Mouse (Mus musculus) embryonic facial prominence, embryonic 12.5 days (tissue): Measurements from ENCODE around the gene Ccl21b. TPM values are rescaled to one million over a fixed set of nuclear protein-coding genes. Genes with fewer than 3 reads are reported as not detected.
"Not testable (repeated sequence)": the region's sequence is repeated elsewhere in the genome, so short reads cannot be mapped to it uniquely, and the experiment has no call there.

Experiments used
- ATAC-seq: fragments of 200-750 bp; cut with Nextera tagmentation; 2 replicates; pipeline ENCODE4 v1.8.0; 2017; ENCODE audit not compliant: insufficient number of reproducible peaks, insufficient read depth, low FRiP score, low TSS enrichment
- H3K27ac ChIP-seq: fragments of 300-500 bp; sonication (generic); 2 replicates; pipeline ENCODE4 v1.5.1; 2016; ENCODE audit warnings: mild to moderate bottlenecking
- H3K27me3 ChIP-seq: fragments of 300-500 bp; sonication (generic); 2 replicates; pipeline ENCODE4 v1.6.1; 2016; ENCODE audit warnings: mild to moderate bottlenecking, moderate library complexity
- H3K36me3 ChIP-seq: fragments of 300-500 bp; sonication (generic); 2 replicates; pipeline ENCODE4 v1.6.1; 2016; ENCODE audit warnings: mild to moderate bottlenecking
- H3K4me1 ChIP-seq: fragments of 300-500 bp; sonication (generic); 2 replicates; pipeline ENCODE4 v1.6.1; 2016
- H3K4me2 ChIP-seq: fragments of 300-500 bp; sonication (generic); replicated peaks from 2 replicates; pipeline ENCODE4 v1.6.1; 2016; ENCODE audit warnings: mild to moderate bottlenecking, moderate library complexity
- H3K4me3 ChIP-seq: fragments of 300-500 bp; sonication (generic); 2 replicates; pipeline ENCODE4 v1.5.1; 2016; ENCODE audit warnings: mild to moderate bottlenecking
- H3K9ac ChIP-seq: fragments of 300-500 bp; sonication (generic); 2 replicates; pipeline ENCODE4 v1.6.1; 2016; ENCODE audit warnings: mild to moderate bottlenecking, moderate library complexity
- H3K9me3 ChIP-seq: fragments of 300-500 bp; sonication (generic); 2 replicates; pipeline ENCODE4 v1.6.1; 2016; ENCODE audit warnings: mild to moderate bottlenecking, moderate library complexity
- WGBS: fragments of 180-500 bp; shearing (Covaris S2); methylation state at CpG from one replicate; pipeline ENCODE4 v1.1.7; 2016; 5-methylcytosine and 5-hydroxymethylcytosine counted together
- polyA plus RNA-seq: library from polyadenylated mRNA; unstranded; fragments of >200 nt; fragmentation: Nextera tagmentation; extraction: Ambion mirVana; gene quantifications from 2 replicates; pipeline ENCODE4 v1.2.1, GENCODE M21; 2016

Gene Ccl21b
- polyA plus RNA-seq = not detected in 2 replicates

- not testable (repeated sequence) for H3K4me2 ChIP-seq, H3K9me3 ChIP-seq, H3K4me3 ChIP-seq, H3K27me3 ChIP-seq, H3K9ac ChIP-seq, H3K36me3 ChIP-seq, H3K27ac ChIP-seq, H3K4me1 ChIP-seq, ATAC-seq
- no CpG with 5 or more reads among the region's 5 CpGs for WGBS
These were observed at the start of gene Ccl21b for GRCm38 (mm10) chr4:42255467-42255866. Ccl21b (plus strand) TSS chr4:42255767.

GRCm38 (mm10) chr4:42240339-42240738 is 15.2 kb upstream of the Ccl21b start, which contains the start of gene Gm10600:
Gm10600 (plus strand) TSS chr4:42240639.
- not testable (repeated sequence) for H3K4me1 ChIP-seq, H3K27me3 ChIP-seq, H3K4me3 ChIP-seq, ATAC-seq, H3K9me3 ChIP-seq, H3K9ac ChIP-seq, H3K27ac ChIP-seq, H3K4me2 ChIP-seq, H3K36me3 ChIP-seq
- no CpG with 5 or more reads among the region's 4 CpGs for WGBS

- not testable (repeated sequence) for H3K36me3 ChIP-seq, H3K4me1 ChIP-seq, H3K9ac ChIP-seq, H3K4me2 ChIP-seq, H3K4me3 ChIP-seq, H3K9me3 ChIP-seq, H3K27ac ChIP-seq, ATAC-seq, H3K27me3 ChIP-seq
- no CpG with 5 or more reads among the region's 18 CpGs for WGBS
These were observed 38.4 kb downstream of the Ccl21b start, which contains the start of gene Gm21953 for GRCm38 (mm10) chr4:42293967-42294366. Gm21953 (plus strand) TSS chr4:42294267.

Other genes starting within 250 kb of the Ccl21b start
- gene Gm21093, start 221.0 kb upstream of the Ccl21b start, polyA plus RNA-seq = 0.24 TPM in 1 of 2 replicates, not detected in the other
- gene Gm3893, start 164.6 kb upstream of the Ccl21b start, polyA plus RNA-seq = not detected in 2 replicates
- gene Gm13304, start 140.9 kb upstream of the Ccl21b start, polyA plus RNA-seq = 26.6 TPM in 1 of 2 replicates, not detected in the other
- gene Gm13306, start 102.3 kb upstream of the Ccl21b start, polyA plus RNA-seq = not detected in 2 replicates
- not detected in 2 replicates for gene Gm13305, start 87.2 kb upstream of the Ccl21b start, polyA plus RNA-seq
- not detected in 2 replicates for gene Gm10600, start 15.1 kb upstream of the Ccl21b start, polyA plus RNA-seq
- gene Gm21953, start 38.5 kb downstream of the Ccl21b start, polyA plus RNA-seq = not detected in 2 replicates
- not detected in 2 replicates for gene Fam205a3, start 62.6 kb downstream of the Ccl21b start, polyA plus RNA-seq
- not detected in 2 replicates for gene Gm21586, start 183.6 kb downstream of the Ccl21b start, polyA plus RNA-seq
- gene Gm2163, start 211.0 kb downstream of the Ccl21b start, polyA plus RNA-seq = 0.09 and 0.19 TPM in 2 replicates